Mouse (Mus musculus): ENCODE data around the gene Lmf1.
A peak's percentile ranks its signal among the peaks of the same experiment; 100 is the strongest.

Gene Lmf1

DNA sequence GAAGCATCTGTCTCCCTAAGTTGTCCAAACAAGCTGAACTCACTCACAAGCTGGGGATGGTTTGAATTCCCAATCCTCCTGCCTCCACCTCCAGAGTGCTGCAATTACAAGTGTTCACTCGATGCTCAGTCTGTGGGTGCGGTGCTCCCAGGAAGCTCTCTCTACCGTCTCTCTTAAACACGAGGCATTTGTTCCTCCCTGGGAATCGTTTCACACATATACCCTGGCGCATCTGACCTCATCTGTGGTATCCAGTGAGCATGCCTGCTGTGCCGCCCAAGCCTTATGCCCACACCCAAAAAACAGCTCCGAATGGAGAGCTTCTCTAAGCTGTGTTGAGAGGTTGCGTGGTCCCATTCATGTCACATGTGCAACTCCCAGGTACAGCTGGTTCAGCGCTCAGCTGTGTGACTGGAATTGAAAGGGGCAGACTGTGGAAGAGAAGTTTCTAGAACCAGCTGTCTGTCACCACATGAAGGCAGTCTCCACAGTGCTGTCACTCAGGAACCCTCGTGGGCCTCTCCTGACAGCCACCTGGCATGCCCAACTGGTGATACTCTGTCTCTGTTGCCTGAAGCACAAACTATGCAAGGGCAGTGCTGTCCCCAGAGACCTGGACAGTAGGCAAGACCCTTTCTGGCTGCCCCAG lies 29.4 kb downstream of the Lmf1 start:
- no peak for DNase-seq

DNA sequence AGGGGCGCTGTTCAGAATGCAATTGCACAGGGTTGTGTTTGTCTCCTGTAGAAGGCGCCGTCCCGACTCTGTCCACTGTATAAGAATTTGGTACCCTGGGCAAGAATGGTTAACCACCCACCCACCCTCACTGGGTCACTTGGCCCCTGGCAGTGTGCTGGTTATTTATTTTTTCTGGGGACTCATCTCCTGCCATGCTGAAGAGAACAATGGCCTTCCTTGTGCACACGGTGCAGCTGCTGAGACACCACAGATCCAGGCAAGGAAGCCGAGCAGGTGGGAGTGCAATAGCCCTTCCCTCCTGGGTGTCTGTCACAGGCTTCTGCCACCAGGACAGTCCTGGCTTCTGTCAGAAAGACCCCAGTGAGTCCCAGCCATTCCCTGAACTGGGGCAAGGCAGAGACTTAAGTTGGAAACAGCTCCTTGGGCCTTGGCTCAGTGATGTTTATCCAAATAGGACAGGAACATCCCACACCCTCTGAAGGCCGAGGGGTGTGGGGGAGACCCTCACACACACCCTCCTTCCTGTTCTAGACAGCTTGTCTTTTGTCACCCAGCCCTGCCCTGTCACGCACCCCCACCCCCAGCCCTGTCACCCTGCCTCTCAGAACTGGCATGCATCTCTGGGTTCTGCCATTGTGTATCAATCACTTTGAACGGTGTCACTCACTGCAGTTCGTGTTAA lies 30.1 kb downstream of the Lmf1 start:
- DNase-seq: no peak

DNA sequence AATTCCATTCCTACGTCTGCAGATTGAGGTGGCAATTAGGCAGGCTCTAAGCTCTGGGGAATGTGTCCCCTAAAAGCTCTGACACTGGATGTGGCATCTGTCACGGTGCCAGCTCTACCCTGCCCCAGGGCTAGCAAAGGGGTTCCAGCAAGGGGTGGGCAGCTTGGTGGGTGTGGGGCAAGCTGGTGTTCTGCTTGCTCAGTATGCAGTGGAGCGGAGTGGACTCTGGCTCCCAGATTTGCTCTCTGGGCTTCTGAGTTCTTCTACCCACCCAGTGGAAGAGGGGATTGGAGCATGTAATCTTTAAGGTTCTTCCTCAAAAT lies 30.6 kb downstream of the Lmf1 start:
- no peak for DNase-seq

DNA sequence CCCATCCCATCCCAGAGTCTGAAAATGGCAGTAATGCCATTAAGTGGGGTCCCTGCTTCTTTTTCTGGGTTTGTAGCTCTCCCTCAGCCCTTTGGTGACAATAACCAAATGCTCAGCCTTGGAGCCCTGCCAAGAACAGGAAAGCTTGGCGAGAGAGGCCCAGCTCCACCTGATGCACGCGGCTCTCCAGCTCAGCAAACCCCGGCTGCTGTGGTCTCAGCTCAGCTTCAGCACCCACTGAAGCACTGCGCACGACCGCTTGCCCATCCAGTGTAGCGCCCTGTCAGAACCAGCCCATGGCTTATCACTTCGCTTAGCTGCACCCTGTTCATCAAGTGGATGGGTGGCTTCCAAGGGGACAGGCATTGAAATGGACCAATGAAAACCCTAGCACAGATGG lies 31.3 kb downstream of the Lmf1 start:
- peak; percentile 8 for DNase-seq

DNA sequence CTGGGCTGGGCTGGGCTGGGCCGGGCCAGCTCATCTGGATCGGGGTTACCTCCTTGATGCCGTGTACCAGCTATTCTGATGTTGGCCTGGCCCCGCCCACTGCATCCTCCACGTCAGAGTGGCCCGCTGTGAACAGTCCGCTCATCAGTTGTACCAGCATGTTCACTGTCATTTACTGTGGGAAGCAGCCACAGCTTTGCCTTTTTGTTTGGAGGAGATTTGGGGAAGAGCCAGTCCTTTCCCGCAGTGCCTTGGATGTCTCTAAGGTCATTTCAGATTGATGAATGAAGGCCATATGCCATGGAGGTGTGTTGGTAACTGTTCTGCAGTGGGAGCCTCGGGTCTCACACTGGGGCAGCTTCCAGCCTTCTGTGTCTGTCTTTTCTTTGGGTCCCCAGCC lies 33.7 kb downstream of the Lmf1 start:
- no peak for DNase-seq

DNA sequence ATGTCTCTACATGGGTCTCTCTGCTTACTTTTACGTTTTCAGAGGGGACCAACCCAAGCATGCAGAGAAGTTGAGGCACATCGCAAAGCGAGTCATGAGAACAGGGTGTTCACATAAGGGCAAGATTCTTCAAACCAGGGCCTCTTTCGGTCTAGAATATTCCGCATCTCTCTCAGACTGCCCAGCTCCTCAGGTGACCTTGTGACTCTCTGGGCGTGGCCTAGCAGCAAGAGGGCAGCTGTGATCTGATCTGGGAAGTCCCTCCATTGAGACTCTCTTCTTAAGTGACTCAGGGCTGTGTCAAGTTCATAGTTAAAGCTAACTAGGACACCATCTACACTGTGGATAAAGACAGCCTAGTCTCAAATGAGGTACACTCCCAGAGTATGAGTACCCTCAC lies 34.4 kb downstream of the Lmf1 start:
- DNase-seq: no peak

DNA sequence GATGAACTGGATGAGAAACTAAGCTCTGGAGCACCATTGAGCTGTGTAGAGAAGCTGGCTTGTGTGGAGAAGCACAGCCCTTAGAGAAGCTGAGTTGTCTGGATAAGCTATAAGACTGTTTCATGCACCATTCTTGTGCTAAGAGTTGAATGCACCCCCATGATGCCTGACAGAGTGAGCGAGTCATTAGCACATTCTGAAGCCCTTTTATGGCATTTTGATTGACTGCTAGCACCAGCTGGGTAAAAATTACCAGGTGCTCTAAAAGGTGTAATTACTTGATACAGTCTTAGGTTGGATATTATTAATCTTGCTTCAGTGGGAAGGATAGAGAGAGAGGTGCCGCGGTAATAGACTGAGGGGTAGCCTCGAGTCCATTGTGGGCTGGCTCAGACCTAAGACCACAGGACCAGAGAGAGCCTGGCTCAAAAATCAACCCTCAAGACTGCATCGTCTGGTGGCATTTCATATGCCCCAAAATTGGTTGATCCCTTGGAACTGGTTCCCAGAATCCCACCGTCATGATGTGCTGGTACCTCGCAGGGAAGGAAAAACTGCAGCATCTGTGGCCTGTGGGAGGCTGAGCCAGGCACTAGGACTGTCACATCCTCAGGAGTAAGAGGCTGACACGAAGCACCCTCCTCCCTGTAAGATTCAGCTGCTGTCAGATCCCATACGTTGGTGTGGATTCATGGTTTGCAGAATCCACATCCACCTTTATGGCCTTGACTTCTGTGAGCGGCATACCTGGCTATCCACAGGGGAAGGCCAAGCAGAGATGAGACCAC lies 36.0 kb downstream of the Lmf1 start:
- no peak for DNase-seq

DNA sequence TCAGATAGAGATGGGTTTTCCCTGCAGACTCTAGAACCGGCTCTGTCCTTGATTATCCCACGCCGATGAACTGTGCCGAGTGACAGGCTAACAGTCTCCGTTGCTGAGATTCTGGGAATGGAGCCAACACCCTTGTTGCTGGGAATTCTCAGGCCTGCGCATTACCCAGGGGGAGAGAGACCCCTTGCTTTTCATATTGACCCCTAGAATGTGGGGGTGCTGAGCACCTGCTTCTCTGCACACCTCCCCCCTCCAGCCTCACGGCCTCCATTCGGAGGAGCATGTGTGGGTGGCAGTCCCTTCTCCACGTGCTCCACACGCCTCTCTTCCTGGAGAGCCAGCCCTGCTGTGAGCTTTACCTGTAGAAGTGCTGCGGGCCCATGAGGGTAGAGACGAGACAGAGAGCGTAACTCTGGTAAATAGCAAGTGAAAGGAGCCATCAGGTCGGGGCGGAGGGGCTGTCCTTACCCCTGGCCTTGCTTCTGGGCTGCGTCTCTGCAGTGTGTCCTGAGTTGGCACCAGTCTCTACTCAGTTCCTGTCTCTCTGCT lies 39.7 kb downstream of the Lmf1 start:
- no peak for DNase-seq

DNA sequence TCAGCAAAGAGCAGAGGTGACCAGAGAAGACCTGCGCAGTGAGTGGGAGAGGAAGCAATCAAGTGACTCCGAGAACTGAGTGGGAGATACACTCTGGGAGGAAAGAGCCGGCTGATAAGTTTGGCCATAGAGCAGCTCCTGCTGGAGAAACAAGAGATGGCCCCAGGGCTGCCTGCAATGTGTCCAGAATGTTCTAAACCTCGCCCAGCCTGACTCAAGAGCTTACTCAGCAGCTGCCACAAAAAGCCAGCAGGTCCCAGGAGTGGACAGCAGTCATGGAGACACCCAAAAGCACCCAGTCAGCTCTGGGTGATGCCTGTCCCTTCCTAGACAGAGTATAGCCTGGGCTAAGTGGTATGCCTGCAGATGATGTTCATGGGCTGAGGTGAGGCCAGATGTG lies 44.6 kb downstream of the Lmf1 start:
- no peak for DNase-seq

DNA sequence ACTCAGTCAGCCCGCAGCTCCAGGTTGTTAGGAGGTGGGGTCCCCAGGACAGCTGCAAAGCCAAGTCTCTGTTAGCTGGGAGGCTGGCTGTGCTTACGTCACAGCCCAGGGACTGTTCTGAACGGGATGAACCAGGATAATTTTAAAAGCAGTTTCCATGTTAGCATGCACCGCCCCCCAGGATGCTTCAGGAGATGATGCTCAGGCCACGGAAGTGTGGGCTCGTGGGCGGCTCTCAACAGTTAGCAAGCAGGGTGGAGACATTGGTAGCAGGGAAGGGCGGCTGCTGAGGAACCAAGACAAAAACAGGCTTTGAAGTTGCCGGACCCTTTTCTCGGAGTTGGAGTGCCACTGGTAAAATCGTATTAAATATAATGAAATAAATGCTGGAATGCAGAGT lies 45.0 kb downstream of the Lmf1 start:
- DNase-seq: no peak

DNA sequence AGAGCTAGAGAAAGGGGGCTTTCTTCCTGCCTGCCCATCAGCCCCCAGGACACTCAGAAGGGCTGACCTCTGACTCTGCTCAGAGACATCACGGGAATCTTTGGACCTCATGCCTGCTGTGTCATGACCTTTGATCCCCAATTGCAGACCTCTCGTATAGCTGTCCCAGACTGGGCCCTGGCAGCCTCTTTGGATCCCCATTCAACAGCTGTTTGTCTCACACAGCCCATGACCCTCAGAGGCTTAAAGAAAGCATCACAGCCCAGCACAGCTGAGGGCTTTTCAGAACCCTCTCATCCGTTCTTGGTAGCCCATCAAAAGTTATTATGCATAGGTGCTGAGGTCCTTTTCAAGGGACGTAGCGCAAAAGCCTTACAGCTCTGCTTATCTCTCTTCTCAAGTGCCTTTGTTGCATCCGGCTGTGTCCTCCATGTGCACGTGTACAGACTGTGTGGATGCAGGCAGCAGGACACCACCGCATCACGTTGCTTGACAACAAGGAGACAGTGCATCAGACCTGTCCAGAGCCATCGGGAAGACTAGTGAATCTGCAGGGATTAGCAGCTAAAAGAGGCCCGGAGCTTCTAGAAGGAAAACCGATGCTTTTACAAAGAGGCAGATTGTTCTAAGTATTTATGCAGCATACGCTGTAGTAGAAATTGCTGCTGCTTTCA lies 45.7 kb downstream of the Lmf1 start:
- DNase-seq: no peak

DNA sequence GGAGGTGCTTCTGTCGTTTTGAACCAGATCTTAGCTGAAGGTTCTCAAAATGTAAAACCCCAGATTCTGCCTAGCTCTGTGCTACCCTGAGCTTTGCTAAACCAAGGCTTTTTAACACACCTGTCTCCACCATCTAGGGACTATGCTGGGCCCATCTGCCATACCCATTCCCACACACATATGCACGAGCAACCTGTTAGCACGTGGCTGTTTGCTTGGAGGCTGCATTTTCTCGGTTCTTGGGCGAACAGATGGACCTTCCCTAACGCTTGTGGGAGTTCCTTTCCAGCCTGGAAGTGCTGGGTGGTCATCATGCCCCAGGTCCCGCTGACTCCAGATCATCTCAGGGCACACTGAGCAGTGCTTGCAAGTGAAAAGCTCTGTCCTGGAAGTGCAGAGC lies 46.4 kb downstream of the Lmf1 start:
- DNase-seq: no peak

DNA sequence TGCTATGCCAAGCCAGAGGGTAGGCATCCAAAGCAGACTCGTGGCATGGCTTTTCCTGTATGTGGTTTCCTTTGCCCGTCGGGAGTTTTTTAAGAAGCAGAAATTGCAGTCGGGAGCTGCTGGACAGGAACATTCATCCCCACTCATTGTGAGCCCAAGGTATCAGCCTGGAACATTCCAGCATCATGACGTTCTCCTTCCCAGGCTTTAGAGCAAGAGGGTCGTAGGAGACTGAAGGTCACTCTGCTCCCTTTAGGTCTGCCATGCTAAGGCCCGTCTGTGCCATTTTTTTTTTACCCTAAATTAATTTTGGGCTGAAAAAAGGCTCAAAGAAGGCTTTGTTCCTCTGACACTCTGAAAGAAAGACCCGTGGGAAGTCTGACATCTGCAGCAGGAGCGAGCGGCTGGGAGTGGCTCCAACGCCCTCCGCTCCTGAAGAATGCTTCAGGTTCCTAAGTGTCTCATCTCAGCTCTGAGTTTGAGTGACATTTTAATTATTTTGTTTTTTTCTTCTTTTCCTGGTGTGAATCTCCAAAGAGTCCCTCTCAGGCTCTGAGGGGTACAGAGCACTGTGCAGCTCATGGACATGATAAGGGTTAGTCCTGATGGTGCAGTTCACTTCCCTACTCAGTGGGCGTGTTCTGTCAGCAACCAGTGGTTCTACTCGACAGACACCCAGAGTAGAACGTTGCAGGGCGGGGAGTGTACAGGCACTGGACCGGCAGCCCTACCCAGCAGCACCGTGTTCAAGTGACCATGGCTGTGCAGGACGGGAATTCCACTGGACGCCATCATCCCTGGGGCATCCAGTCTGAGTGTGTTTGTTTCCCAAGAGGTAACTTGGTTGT lies 47.5 kb downstream of the Lmf1 start:
- no peak for DNase-seq

DNA sequence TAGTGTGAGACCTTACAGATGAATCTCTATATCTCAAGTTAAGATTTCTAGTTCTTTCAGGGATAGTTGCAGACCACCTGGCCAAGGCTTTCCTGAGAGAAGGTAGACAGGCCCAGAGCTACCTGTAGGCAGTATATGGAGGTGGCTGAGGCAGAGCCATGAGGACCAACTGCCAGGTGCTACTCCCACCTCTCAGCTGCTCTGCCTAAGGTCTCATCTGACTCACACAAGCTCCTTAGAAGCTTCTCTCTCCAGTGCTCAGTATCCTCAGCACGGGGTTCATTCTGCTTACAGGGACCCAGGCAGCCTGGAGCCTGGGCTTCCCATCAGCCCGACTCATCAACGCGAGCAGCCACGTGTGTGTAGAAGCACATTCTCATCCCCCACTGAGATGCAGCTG lies 51.4 kb downstream of the Lmf1 start:
- no peak for DNase-seq

DNA sequence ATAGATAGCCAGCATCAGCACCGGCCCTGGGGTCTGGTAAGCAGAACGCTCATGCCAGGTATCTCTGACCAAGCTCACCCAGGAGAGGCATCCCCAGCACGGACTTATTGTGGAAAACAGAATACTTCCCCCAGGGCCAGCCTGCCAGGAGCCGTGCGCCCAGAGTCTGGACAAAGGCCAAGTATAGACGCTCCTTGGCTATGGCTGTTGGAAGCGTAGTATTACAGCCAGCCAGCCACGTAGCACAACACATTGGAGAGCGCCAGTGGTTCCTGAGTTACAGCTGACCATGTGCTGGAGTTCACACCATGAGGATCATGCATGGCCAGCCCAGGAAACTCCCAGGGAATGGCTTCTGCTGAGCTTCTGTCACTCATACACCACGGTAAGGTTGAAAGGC lies 55.2 kb downstream of the Lmf1 start:
- DNase-seq: no peak

DNA sequence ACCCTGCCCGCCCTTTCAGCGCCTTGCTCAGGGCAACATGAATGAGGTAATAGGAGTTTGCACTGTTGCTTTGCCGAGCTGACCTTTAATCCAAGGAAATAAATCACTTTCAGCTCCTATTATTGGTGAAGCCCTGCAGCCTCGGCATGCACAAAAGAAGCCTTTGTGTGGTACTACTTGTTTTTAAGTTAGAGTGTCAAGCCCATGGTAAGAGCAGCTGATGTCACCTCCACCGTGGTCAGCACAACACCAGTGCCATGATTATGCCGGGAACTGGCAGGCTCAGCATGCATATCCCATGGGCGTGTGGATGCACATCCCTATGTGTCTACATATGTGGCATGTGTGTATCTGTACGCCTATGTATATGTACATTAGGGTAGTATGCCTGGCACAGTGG lies 56.5 kb downstream of the Lmf1 start:
- no peak for DNase-seq

DNA sequence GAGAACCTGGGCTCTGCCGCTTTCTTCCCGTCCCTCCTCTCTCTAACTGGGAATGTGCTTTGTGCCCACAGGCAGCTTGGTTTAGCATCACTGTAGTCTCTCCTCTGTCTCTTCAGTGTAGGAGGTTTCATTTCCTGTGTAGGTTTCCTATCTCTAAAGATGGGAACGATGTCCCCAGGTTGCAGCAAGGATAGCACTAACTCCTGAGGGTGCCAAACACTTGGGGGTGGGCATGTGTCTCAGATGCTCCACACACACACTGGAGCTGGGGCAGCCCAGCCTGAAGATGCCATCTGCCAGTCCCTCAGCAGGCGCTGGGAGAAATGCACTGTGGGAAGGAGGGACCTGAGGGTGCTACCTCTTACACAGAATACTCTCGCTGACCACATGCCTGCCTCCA lies 56.9 kb downstream of the Lmf1 start:
- DNase-seq: no peak

DNA sequence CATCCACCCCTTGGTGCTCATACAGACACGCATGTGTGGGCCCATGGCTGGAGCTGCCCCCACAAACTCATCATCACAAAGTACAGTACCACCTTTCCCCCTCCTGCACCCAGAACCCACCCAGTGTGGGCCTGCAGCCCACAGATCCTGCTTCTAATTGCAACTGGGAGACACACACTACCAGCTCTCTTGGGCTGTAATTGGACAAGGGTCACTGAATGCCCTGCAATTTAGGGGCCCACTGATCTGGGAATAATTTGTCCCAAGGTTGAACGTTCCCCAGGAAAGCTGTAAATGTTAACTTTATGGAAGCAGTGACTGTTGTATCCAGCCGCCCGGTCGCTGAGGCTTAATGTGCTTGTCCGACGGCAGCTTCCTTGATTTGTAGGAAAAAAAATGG lies 59.1 kb downstream of the Lmf1 start:
- no peak for DNase-seq

DNA sequence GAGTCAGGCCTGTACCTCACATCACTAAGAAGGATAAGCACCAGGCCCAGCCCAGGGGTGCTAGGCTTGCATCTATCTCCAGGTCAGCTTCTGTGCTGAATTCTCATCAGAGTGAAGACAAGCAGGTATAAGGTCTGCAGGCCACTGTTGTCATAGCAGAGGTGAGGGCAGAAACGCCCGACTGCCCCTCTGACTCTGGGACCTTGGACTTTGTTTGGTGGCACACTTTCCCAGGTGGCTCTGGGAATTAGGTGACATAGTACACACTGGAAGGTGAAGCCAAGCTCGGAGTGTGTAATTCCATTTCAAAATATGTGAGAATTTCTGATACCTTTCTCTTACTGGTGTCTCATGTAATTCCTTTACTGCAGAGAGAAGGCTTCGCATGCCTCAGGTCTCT lies 59.6 kb downstream of the Lmf1 start:
- peak; percentile 11 for DNase-seq

DNA sequence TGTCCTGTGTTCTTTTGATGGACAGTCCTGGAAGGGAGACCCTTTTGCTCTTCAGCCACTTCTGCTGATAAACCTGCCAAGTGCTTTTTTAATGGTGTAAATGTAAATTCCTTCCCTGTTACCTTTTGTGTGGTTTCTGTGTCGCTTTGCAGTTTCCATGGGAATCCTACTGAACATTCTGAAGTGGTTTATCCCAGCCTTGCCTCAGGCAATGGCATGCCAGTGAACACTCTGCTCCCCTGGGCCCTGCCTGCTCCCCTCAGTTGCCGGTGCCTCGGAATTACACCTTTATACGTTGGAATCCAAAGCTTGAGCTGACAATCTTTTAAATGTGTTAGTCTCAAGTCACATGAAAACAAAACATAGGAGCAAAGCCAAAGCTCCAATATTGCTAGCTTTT lies 62.1 kb downstream of the Lmf1 start:
- DNase-seq: no peak

DNA sequence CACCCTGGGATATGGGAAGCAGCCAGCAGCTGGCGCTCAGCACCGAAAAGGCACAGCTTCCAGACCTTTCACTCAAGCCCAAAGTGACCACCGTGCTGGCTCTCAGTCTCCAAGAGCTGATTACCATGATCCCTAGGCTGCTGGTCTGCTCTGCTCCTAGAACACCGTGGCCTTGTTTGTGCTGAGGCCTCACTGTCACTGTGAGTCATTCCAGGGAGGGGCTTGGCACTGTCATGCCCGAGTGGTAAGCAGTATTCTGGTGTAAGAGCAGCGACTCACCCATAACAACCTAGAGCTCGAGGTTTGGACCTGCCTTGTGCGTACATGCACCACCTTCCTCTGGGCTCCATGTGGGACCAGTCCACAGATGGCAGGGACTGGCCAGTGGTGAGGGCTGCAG lies 63.1 kb downstream of the Lmf1 start:
- no peak for DNase-seq

DNA sequence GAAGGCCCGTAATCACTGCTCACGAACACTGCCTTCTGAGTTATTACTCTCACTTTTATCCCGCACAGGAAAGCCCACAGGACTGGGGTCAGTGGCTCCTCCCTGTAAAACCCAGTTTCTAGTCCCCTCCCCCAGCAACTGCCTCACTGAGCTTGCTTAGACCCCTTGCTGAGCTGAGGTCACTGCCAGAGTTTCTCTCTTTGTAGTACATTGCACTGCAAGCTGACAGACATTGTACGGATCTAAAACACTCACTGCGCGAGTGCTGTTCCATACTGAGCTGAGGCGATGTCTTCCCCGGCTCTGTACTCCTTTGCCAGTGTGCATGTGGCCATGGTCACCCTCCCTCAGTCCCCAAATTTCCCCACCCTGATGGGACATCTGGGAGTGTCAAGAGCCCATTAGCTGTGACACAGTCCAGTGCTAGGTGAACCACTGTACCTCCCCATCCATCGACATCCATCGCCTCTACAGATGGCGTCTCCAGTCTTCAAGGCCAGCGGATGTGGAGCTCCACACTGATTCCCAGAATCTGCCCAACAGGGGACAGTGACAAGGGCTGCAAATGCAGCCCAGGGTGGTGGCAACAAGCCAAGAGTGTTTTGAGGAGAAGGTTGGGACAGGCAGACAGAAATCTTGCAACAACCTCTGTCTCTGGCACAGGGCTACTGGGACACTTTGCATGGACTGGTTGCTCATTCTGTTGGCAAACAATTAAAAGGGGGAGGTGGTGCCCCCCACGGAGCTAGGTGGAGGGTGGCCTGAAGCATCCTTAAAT lies 64.8 kb downstream of the Lmf1 start:
- no peak for DNase-seq

Measured in kidney, adult 18-20 months (tissue).